Mouse (Mus musculus): ENCODE measurements around the gene Tmem191c. TPM values are rescaled to one million over a fixed set of nuclear protein-coding genes. Genes with fewer than 3 reads are reported as not detected.

The Tmem191c gene
- polyA plus RNA-seq, 1 experiment: 270 TPM

- Histone ChIP-seq H3K27ac (ENCODE audit: control insufficient read depth, insufficient read depth, low read depth, low read length) (no peak overlapping the region), H3K27me3 (ENCODE audit: control insufficient read depth, insufficient read depth, low read length) (no peaks in the 10 kb centered on the region), H3K4me1 (ENCODE audit: control insufficient read depth, insufficient read depth, low read length) (no peaks in the 10 kb centered on the region), H3K4me3 (ENCODE audit: control insufficient read depth, low read depth, low read length) (no peak overlapping the region), H3K36me3 (ENCODE audit: control insufficient read depth, insufficient read depth, low read length) (peaks cover 1% of the 10 kb centered on the region)
- TF ChIP-seq POLR2A (IDR thresholded peaks at IDR 0.05; ENCODE audit: control insufficient read depth, low read depth, low read length) (no peak), CTCF (IDR thresholded peaks at IDR 0.05; ENCODE audit: control insufficient read depth, insufficient read depth, insufficient replicate concordance, low read depth, low read length) (no peak)
These were observed 50.2 kb downstream of the Tmem191c start for GRCm38 (mm10) chr16:17326064-17326463.

- TF ChIP-seq POLR2A (IDR thresholded peaks at IDR 0.05; ENCODE audit: control insufficient read depth, low read depth, low read length) (no peak), CTCF (IDR thresholded peaks at IDR 0.05; ENCODE audit: control insufficient read depth, insufficient read depth, insufficient replicate concordance, low read depth, low read length) (no peak)
- no peak overlapping the region for H3K4me3 ChIP-seq (ENCODE audit: control insufficient read depth, low read depth, low read length)
These were observed 54.1 kb downstream of the Tmem191c start for GRCm38 (mm10) chr16:17329848-17330570.

GRCm38 (mm10) chr16:17331116-17331515, 55.2 kb downstream of the Tmem191c start, which contains the start of gene Serpind1:
Serpind1 (plus strand) TSS chr16:17331371.
- TF ChIP-seq POLR2A (IDR thresholded peaks at IDR 0.05; ENCODE audit: control insufficient read depth, low read depth, low read length) (no peak), CTCF (IDR thresholded peaks at IDR 0.05; ENCODE audit: control insufficient read depth, insufficient read depth, insufficient replicate concordance, low read depth, low read length) (no peak)
- Histone ChIP-seq H3K27ac (ENCODE audit: control insufficient read depth, insufficient read depth, low read depth, low read length) (no peak within 1 kb of the TSS), H3K4me3 (ENCODE audit: control insufficient read depth, low read depth, low read length) (no peak within 1 kb of the TSS), H3K27me3 (ENCODE audit: control insufficient read depth, insufficient read depth, low read length) (no peaks in the 10 kb centered on the region), H3K36me3 (ENCODE audit: control insufficient read depth, insufficient read depth, low read length) (no peaks in the 10 kb centered on the region), H3K4me1 (ENCODE audit: control insufficient read depth, insufficient read depth, low read length) (no peaks in the 10 kb centered on the region)

More at GRCm38 (mm10) chr16:17329848-17330570, 54.1 kb downstream of the Tmem191c start:
- Histone ChIP-seq H3K4me1 (ENCODE audit: control insufficient read depth, insufficient read depth, low read length) (no peaks in the 10 kb centered on the region), H3K27me3 (ENCODE audit: control insufficient read depth, insufficient read depth, low read length) (no peaks in the 10 kb centered on the region), H3K36me3 (ENCODE audit: control insufficient read depth, insufficient read depth, low read length) (no peaks in the 10 kb centered on the region), H3K27ac (ENCODE audit: control insufficient read depth, insufficient read depth, low read depth, low read length) (no peak overlapping the region)

- TF ChIP-seq POLR2A (IDR thresholded peaks at IDR 0.05; ENCODE audit: control insufficient read depth, low read depth, low read length): no peak
- no peak for TF ChIP-seq CTCF (IDR thresholded peaks at IDR 0.05; ENCODE audit: control insufficient read depth, insufficient read depth, insufficient replicate concordance, low read depth, low read length)
- no peak overlapping the region for H3K27ac ChIP-seq (ENCODE audit: control insufficient read depth, insufficient read depth, low read depth, low read length)
- H3K4me3 ChIP-seq (ENCODE audit: control insufficient read depth, low read depth, low read length): no peak overlapping the region
- no peaks in the 10 kb centered on the region for H3K36me3 ChIP-seq (ENCODE audit: control insufficient read depth, insufficient read depth, low read length)
- no peaks in the 10 kb centered on the region for H3K27me3 ChIP-seq (ENCODE audit: control insufficient read depth, insufficient read depth, low read length)
- H3K4me1 ChIP-seq (ENCODE audit: control insufficient read depth, insufficient read depth, low read length): no peaks in the 10 kb centered on the region
These were observed 56.0 kb downstream of the Tmem191c start for GRCm38 (mm10) chr16:17331855-17332254.

Other genes with a start within 250 kb of the Tmem191c start
- 417 and 464 TPM in 2 replicates for gene Ypel1, start 206.4 kb upstream of the Tmem191c start, polyA plus RNA-seq (2012; rRNA removed)
- 75.3 and 88.8 TPM in 2 replicates for gene Ppil2, start 164.8 kb upstream of the Tmem191c start, polyA plus RNA-seq (2012; rRNA removed)
- gene 2610318N02Rik, start 150.9 kb upstream of the Tmem191c start, polyA plus RNA-seq (2012; rRNA removed): 3,527 and 3,682 TPM in 2 replicates
- 77.4 and 82.4 TPM in 2 replicates for gene Sdf2l1, start 143.7 kb upstream of the Tmem191c start, polyA plus RNA-seq (2012; rRNA removed)
- 51.5 and 58.7 TPM in 2 replicates for gene Ydjc, start 131.5 kb upstream of the Tmem191c start, polyA plus RNA-seq (2012; rRNA removed)
- 276 and 291 TPM in 2 replicates for gene Ccdc116, start 128.8 kb upstream of the Tmem191c start, polyA plus RNA-seq (2012; rRNA removed)
- 65.9 and 80.1 TPM in 2 replicates for gene Ube2l3, start 73.4 kb upstream of the Tmem191c start, polyA plus RNA-seq (2012; rRNA removed)
- gene Rimbp3, start 67.5 kb upstream of the Tmem191c start, polyA plus RNA-seq (2012; rRNA removed): 159 and 181 TPM in 2 replicates
- 3.8 and 4.1 TPM in 2 replicates for gene Hic2, start 42.5 kb upstream of the Tmem191c start, polyA plus RNA-seq (2012; rRNA removed)
- gene Serpind1, start 55.3 kb downstream of the Tmem191c start, polyA plus RNA-seq (2012; rRNA removed): 0.10 TPM in 1 of 2 replicates, not detected in the other
- gene Snap29, start 129.9 kb downstream of the Tmem191c start, polyA plus RNA-seq (2012; rRNA removed): 7.1 and 8.3 TPM in 2 replicates
- 87.0 and 88.7 TPM in 2 replicates for gene Pi4ka, start 130.2 kb downstream of the Tmem191c start, polyA plus RNA-seq (2012; rRNA removed)
- gene Crkl, start 175.9 kb downstream of the Tmem191c start, polyA plus RNA-seq (2012; rRNA removed): 12.1 and 15.5 TPM in 2 replicates
- 3.5 and 4.6 TPM in 2 replicates for gene Aifm3, start 213.5 kb downstream of the Tmem191c start, polyA plus RNA-seq (2012; rRNA removed)
- 55.8 and 57.5 TPM in 2 replicates for gene Lztr1, start 232.6 kb downstream of the Tmem191c start, polyA plus RNA-seq (2012; rRNA removed)